Mouse (Mus musculus): ENCODE data around the gene Pan3.
A peak's percentile ranks its signal among the peaks of the same experiment; 100 is the strongest.

The Pan3 gene

GRCm38 (mm10) chr5:147429535-147430305, at the start of gene Pan3:
TSS of gene Pan3 (plus strand) at chr5:147430161.
- DNase-seq (ENCODE audit: low read depth, low spot score) = peak; percentile 91

DNA sequence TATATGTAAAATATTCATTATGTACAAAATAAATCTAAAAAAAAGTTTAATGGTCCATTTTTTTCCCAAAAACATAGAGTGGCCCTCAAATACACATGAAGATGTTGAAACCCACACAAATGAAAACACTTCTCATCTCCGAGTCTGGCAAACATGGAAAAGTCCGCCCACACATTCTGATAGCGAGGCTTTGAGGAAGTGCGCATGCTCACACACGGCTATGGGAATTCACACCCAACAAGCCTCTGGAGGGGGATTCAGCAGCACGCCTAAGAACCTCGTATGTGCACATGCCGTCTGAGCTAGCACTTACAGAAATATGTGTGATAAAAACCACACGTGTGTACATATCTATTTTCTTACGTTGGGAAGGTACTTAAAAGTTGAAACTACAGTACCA, 48.6 kb upstream of the Pan3 start:
- DNase-seq (ENCODE audit: low read depth, low spot score) = no peak

DNA sequence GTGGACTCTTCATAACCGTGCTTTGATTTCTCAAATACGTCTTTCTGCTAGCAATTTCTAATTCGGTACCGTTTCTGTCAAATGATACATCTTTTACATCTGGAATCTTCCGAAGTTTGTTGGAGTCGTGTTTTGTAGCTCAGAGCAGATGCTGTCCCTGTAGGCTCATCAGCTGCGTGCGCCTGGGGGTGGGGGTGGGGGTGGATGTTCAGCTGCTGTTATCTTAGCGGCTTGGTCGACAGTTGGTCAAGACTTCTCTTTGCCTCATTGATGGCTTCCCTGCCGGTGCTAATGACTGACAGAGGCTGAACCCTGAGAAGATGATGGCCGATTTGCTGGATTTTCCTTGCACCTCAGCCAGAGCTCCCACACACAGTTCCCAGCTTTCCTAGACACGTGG, 43.1 kb upstream of the Pan3 start:
- no peak for DNase-seq (ENCODE audit: low read depth, low spot score)

GRCm38 (mm10) chr5:147388376-147389008, 41.5 kb upstream of the Pan3 start:
- no peak for DNase-seq (ENCODE audit: low read depth, low spot score)

DNA sequence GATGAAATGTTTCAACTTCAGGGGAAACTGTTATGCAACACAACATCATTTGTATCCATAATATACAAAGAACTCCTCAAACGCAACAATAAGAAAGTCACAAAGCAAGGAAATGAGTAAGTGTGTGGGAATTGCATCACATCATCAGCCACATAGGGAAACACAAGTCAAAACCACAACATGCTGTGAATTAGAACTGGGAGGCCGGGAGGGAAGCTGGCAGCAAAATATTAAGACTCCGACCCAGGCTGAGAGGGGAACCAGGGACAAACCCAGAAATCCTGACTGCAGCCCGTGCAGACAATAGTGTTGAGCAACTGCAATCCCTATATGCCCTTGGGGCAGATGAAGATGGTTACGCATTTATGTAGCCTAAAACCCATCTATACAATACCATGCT, 40.9 kb upstream of the Pan3 start:
- DNase-seq (ENCODE audit: low read depth, low spot score) = no peak

DNA sequence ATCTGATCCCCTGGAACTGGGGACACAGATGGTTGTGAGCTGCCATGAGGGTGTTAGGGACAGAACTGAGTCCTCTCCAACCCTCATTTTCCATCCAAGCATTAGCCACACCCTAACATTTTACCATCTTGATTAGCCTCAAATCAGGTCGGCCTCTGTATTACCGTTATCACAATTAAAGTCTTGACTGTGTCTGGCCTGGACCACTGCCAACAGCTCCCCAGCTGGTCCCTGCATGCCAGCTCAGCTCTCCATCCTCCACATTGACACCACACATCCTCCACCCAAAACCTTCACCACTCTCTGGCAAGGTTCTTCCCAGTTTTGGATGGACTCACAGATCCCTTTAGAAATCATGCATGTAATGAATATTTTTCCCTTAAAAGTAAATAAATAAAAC, 39.2 kb upstream of the Pan3 start:
- no peak for DNase-seq (ENCODE audit: low read depth, low spot score)

DNA sequence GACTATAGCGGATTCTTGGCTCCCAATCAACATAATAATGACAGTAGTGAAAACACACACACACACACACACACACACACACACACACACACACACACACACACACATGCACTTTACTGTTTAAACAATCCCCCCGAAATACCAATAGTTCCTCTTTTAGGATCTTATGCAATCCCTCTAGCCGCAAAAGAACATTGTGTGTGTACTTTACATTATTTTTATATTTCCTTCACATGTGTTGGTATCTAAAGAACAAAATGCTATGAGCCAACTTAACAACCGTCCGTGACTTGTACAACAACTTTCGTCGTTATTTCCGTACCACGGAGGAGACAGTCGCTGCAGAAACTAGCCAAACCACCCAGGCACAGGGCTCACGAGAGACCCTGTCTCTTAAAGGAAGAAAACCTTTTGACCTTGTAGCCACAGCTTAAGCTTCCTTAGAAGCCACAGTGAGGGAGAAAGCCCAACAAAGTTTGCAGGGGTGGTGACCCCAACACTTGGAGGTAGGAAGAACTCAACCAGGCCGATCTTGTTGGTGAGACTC, 37.2 kb upstream of the Pan3 start:
- no peak for DNase-seq (ENCODE audit: low read depth, low spot score)

GRCm38 (mm10) chr5:147395050-147395449, 34.9 kb upstream of the Pan3 start:
- no peak for DNase-seq (ENCODE audit: low read depth, low spot score)

DNA sequence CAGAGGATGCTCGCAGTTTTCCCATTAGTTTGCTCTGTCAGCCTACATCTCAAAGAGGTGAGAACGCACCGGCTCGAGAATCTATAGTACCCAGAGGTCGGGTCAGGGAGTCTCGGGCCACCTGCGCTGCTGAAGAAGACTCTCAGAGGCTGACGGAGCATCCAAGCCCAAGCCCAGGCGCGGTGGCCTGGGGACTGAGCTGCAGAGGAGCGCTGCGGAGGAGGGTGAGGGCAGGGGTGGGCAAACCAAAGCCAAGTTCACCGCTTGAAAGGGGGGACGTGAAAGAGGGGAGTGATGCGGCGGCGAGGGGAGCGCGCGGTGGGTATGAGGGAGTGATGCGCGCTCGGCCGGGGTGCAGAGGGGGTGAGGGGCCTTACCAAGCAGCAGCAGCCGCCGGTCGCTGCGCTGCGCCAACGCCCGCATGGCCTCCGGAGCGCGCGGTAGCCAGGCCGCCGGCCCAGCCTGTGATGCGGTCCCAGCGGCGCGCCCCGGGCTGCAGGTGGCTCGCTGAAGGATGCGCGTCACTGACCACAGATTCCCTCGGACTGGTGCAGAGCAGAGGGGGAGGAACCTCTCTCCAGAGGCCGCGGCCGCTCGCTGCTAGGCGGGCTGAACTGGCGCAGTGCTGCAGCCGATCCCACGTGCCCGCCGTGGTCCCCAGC, 30.0 kb upstream of the Pan3 start, which contains the start of gene Flt3:
Flt3 (minus strand) TSS at position 647 of the 662 bp plus-strand sequence.
- peak; percentile 21 for DNase-seq (ENCODE audit: low read depth, low spot score)

GRCm38 (mm10) chr5:147400505-147400979, 29.4 kb upstream of the Pan3 start:
- DNase-seq (ENCODE audit: low read depth, low spot score) = no peak

DNA sequence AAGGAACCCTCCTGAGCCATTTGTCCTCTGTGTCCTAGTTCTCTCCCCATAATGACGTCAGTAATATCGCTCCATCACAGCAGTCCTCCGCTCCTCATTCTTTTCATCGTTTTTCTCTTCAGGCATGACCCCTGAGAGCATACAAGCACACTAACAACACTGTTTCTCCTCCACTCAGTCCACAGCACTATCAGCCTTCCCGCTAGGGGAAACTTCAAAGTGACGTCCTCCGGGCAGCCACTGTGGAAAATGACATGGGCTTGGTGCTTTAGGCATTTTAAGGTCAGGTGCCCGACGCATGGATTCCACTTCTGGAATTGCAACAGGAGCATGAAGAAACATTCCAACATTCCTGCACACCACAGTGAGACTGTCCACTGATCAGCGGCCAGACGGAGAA, 28.9 kb upstream of the Pan3 start:
- DNase-seq (ENCODE audit: low read depth, low spot score) = no peak

GRCm38 (mm10) chr5:147402505-147402904, 27.5 kb upstream of the Pan3 start:
- DNase-seq (ENCODE audit: low read depth, low spot score) = no peak

DNA sequence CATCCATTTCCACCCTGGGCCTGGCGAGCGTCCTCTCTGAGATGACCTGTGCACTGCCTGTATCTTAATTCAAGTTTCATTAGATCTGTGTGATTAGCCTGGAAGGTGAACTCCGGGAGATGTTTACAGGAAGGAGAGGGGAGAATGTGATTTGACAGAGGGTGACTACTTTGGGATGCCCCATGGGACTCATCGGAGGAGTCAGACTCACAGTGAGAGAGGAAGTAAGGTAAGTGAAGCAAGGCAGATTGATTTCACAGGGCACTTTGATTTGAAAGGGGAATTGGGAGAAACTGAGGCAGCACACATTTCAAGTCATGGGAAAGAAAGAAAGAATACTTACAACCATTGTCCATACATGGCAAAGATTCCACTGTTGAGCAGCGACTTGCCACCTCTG, 23.8 kb upstream of the Pan3 start:
- DNase-seq (ENCODE audit: low read depth, low spot score) = no peak

DNA sequence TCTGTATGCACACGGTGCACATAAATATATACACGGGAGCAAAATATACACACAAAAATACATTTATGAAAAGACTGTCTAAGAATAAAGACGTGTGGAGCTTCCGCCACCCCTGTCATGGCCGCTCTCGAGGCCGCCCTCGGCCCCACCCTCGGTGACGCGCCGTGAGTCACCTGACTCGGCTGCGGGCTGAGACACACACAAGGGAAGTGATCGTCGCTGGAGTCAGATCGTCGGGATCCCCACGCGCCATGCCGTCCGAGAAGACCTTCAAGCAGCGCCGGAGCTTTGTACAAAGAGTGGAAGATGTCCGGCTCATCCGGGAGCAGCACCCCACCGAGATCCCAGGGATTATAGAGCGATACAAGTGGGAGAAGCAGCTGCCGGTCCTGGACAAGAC, 21.2 kb upstream of the Pan3 start:
- DNase-seq (ENCODE audit: low read depth, low spot score) = no peak

GRCm38 (mm10) chr5:147410585-147410984, 19.4 kb upstream of the Pan3 start:
- no peak for DNase-seq (ENCODE audit: low read depth, low spot score)

GRCm38 (mm10) chr5:147417986-147418385, 12.0 kb upstream of the Pan3 start:
- DNase-seq (ENCODE audit: low read depth, low spot score) = no peak

DNA sequence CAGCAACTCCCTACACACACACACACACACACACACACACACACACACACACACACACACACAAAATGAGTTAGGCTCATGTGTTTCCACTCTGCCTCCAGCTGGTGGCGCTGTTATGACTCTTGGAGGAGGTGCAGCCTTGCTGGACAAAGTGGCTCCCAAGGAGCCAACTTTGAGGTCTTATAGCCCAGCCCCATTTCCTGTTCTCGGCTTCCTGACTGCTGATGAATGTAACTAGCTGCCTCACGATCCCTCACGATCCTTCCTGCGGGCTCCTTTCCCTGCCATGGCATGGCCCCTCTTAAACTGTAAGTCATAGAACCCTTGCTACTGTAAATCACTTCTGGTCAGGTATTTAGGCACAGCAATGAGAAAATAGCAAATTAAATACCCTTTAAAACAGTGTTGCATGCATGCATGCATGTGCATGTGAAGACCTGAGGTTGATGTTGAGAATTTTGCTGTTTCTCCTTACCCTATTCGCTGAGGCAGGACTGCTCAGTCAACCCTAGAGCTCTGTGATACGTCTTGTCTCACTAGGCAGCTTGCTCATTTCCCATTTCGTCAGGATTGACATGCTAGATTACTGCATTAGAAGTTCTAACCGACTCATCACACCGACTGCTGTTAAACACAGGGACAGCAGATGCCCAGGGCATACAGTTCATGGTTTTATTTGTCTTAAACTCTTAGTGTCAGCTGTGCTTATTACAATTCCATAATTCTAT, 11.4 kb upstream of the Pan3 start:
- peak; percentile 30 for DNase-seq (ENCODE audit: low read depth, low spot score)

GRCm38 (mm10) chr5:147423612-147424011, 6.3 kb upstream of the Pan3 start:
- DNase-seq (ENCODE audit: low read depth, low spot score) = no peak

DNA sequence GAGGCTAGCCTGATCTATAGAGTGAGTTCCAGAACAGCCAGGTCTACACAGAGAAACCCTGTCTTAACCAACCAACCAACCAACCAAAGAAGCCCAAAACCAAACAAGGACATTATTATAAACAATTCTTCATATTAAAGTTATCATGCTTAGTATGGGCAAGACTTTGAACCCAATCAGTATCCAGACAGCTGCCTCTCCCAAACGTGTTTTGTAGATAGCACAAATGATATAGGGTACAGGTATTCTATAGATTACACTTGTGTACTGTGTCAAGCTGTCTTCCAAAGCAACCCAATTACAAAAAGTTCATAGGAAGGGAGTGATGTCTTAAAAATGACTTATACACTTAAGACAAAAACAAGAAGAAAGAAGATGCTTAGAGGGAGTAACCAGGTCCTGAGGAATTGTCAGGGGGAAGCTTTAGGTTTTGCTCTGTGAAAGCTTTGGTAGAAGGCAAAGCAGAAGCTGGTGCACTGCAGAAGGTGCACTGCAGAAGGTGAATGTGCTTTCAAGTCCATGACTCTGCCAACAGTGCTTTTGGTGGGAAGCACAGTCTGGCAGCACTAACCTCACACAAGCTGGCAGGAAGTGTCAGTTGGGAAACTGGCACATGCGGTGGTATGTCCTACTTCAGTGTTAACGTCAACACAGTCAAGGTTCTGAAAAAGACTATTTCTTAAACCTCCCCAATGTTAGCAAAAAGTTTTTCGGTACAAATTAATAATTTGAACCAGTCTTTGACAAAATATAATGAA, 3.7 kb upstream of the Pan3 start:
- no peak for DNase-seq (ENCODE audit: low read depth, low spot score)

- DNase-seq (ENCODE audit: low read depth, low spot score) = peak; percentile 28
Measured at GRCm38 (mm10) chr5:147430361-147430935, 487 bp downstream of the Pan3 start.
